ENCODE assay signal across 9 mouse cellular contexts in the genomic region with DNA sequence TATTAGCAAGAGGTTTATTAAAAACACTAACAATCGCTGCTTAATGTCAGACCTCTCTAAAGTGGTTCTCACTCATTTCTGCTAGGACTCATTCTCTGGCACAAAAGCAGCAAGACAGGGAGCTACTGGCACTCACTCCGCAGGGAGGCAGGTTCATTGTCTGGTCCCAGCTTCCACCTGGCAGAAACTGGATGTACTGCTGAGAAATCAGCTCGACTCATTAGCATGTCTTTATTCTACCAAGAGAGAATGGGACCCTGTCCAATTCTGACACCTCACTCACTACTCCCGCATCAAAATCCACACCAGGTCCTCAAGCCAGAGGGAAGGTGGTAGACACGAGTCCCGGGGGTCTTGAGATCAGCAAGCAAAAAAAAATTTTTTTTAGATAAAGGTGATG. TPM values are rescaled to one million over a fixed set of nuclear protein-coding genes. Genes with fewer than 3 reads are reported as not detected.
DNase-seq lines count a peak whose midpoint lies in the region; ATAC-seq and TF ChIP-seq lines count a peak whose summit lies in the region.
"Had no signal": no experiment of that assay in that cellular context is flagged by ENCODE, and none has a peak within 500 bp of the region (broad histone marks: within the 10 kb centered on the region; RNA-seq: fewer than 3 reads in every experiment).

No protein-coding gene starts in this region.

- peaks cover 9% of the 10 kb centered on the region; the same call in 1 of the 2 replicates for H3K4me1 ChIP-seq in kidney, postnatal 0 days (replicated peaks; ENCODE audit: insufficient read depth, low read length)
- peaks cover 27% of the 10 kb centered on the region for H3K4me1 ChIP-seq in hindbrain, embryonic 15.5 days (replicated peaks)
- H3K4me1 ChIP-seq in lung, postnatal 0 days (ENCODE audit: insufficient read depth, low read depth, low read length), result no peaks in the 10 kb centered on the region; the same call in 1 of the 2 replicates

- no peaks in the 10 kb centered on the region for H3K9me3 ChIP-seq in kidney, postnatal 0 days (replicated peaks; ENCODE audit: low read length)
- H3K9me3 ChIP-seq in hindbrain, embryonic 15.5 days, result no peaks in the 10 kb centered on the region
- H3K9me3 ChIP-seq in lung, postnatal 0 days (ENCODE audit: low read length), result no peaks in the 10 kb centered on the region

- peaks cover 8% of the 10 kb centered on the region for H3K79me2 ChIP-seq in myocyte (ENCODE audit: control insufficient read depth, insufficient read depth)

- 35% methylated on average over 6 of the region's 6 CpGs for WGBS in kidney, postnatal 0 days
- 7% methylated on average over 6 of the region's 6 CpGs for WGBS in hindbrain, embryonic 15.5 days
- 40% methylated on average over 6 of the region's 6 CpGs for WGBS in lung, postnatal 0 days

- H3K9ac ChIP-seq in kidney, postnatal 0 days (ENCODE audit: low read depth, low read length), result no peak overlapping the region
- peak overlapping the region; percentile 95 for H3K9ac ChIP-seq in hindbrain, embryonic 15.5 days
- H3K9ac ChIP-seq in lung, postnatal 0 days (replicated peaks; ENCODE audit: low read depth), result no peak overlapping the region

- no peaks in the 10 kb centered on the region for H3K27me3 ChIP-seq in kidney, postnatal 0 days (ENCODE audit: insufficient read depth, low read length)
- H3K27me3 ChIP-seq in hindbrain, embryonic 15.5 days, result no peaks in the 10 kb centered on the region
- no peaks in the 10 kb centered on the region for H3K27me3 ChIP-seq in myocyte (ENCODE audit: control insufficient read depth, insufficient read depth, insufficient read length)
- H3K27me3 ChIP-seq in lung, postnatal 0 days (replicated peaks; ENCODE audit: insufficient read depth, low read length), result no peaks in the 10 kb centered on the region

- H3K36me3 ChIP-seq in kidney, postnatal 0 days (ENCODE audit: insufficient read depth, low read length), result no peaks in the 10 kb centered on the region
- no peaks in the 10 kb centered on the region for H3K36me3 ChIP-seq in hindbrain, embryonic 15.5 days
- H3K36me3 ChIP-seq in myocyte (ENCODE audit: control insufficient read depth, insufficient read depth), result no peaks in the 10 kb centered on the region
- no peaks in the 10 kb centered on the region for H3K36me3 ChIP-seq in lung, postnatal 0 days (ENCODE audit: insufficient read depth, low read length)

- ATAC-seq in kidney, postnatal 0 days (replicated peaks; ENCODE audit: low FRiP score, low read depth), result no peak
- ATAC-seq in hindbrain, embryonic 15.5 days (ENCODE audit: low FRiP score, low read depth), result no peak
- ATAC-seq in activated CD4-positive, CD25-positive, alpha-beta regulatory T cell, adult 4 months, result no peak
- ATAC-seq in granulocyte monocyte progenitor cell, adult 5-6 weeks (replicated peaks; ENCODE audit: poor library complexity, severe bottlenecking), result no peak
- no peak for ATAC-seq in lung, postnatal 0 days

- H3K4me2 ChIP-seq in kidney, postnatal 0 days (ENCODE audit: low read length), result peak overlapping the region; percentile 92
- H3K4me2 ChIP-seq in hindbrain, embryonic 15.5 days, result peak overlapping the region; percentile 94
- H3K4me2 ChIP-seq in myocyte (ENCODE audit: low read depth), result peak overlapping the region; percentile 88
- H3K4me2 ChIP-seq in lung, postnatal 0 days (replicated peaks; ENCODE audit: low read depth, low read length), result no peak overlapping the region

- no peak for TF ChIP-seq EP300 in lung, postnatal 0 days (IDR thresholded peaks at IDR 0.05)

- H3K27ac ChIP-seq in kidney, postnatal 0 days, result no peak overlapping the region
- H3K27ac ChIP-seq in hindbrain, embryonic 15.5 days (replicated peaks), result peak overlapping the region; percentile 97
- H3K27ac ChIP-seq in lung, postnatal 0 days (ENCODE audit: low read length), result no peak overlapping the region

- no peak for TF ChIP-seq CTCF in kidney, postnatal 0 days (IDR thresholded peaks at IDR 0.05; ENCODE audit: low read depth)
- no peak for TF ChIP-seq CTCF in lung, postnatal 0 days (IDR thresholded peaks at IDR 0.05)

- peak overlapping the region; percentile 62; the same call in 1 of the 2 replicates for H3K4me3 ChIP-seq in kidney, postnatal 0 days (replicated peaks; ENCODE audit: low read depth, low read length)
- peak overlapping the region; percentile 92 for H3K4me3 ChIP-seq in hindbrain, embryonic 15.5 days
- H3K4me3 ChIP-seq in myocyte, result peak overlapping the region; percentile 26
- H3K4me3 ChIP-seq in lung, postnatal 0 days (ENCODE audit: low read depth, low read length), result no peak overlapping the region

- no peak for DNase-seq in kidney, postnatal 0 days (ENCODE audit: low spot score)
- no peak for DNase-seq in kidney, postnatal 25 days
- DNase-seq in cerebellum, adult 9-10 months, result peak; percentile 81
- DNase-seq in lung, postnatal 0 days (ENCODE audit: low spot score), result no peak

- no peak overlapping the region for H3ac ChIP-seq in myocyte (ENCODE audit: control insufficient read depth, insufficient read length)

- TF ChIP-seq POLR2A in myocyte (IDR thresholded peaks at IDR 0.05; ENCODE audit: insufficient read length, low read depth), result no peak

TF ChIP-seq in myocyte, 11 proteins besides CTCF, POLR2A, EP300 and RAD21:
- TF ChIP-seq TCF12 (IDR thresholded peaks at IDR 0.05; ENCODE audit: insufficient read depth, poor library complexity, severe bottlenecking) (no peak), CEBPB (IDR thresholded peaks at IDR 0.05; ENCODE audit: insufficient read depth, poor library complexity, severe bottlenecking) (no peak), MYOD1 (IDR thresholded peaks at IDR 0.05; ENCODE audit: control insufficient read depth in 1 of 3, insufficient read length in 2 of 3, low read depth in 2 of 3) (no peak), E2F4 (IDR thresholded peaks at IDR 0.05; ENCODE audit: insufficient read depth) (no peak), SRF (IDR thresholded peaks at IDR 0.05; ENCODE audit: control insufficient read depth, insufficient read length, low read depth) (no peak), REST (IDR thresholded peaks at IDR 0.05; ENCODE audit: insufficient read depth, insufficient read length) (no peak), MAX (IDR thresholded peaks at IDR 0.05; ENCODE audit: low read depth) (no peak), POLR2AphosphoS2 (IDR thresholded peaks at IDR 0.05; ENCODE audit: insufficient read length, low read depth) (no peak), USF1 (IDR thresholded peaks at IDR 0.05; ENCODE audit: low read depth) (no peak), TCF3 (IDR thresholded peaks at IDR 0.05; ENCODE audit: insufficient read length, low read depth) (no peak), MYOG (IDR thresholded peaks at IDR 0.05; ENCODE audit: control insufficient read depth in 1 of 3, insufficient read depth in 1 of 3, insufficient read length in 2 of 3, low read depth in 2 of 3) (no peak)

RNA-seq across cellular contexts. Expression of gene Rnf157, which starts 1.2 kb away (rescaled TPM):
- 7.4 and 8.1 TPM in 2 replicates for polyA plus RNA-seq in kidney, postnatal 0 days (2015; fragmentation: Nextera tagmentation; extraction: Ambion mirVana)
- polyA plus RNA-seq in hindbrain, embryonic 15.5 days (2015; fragmentation: Nextera tagmentation; extraction: Ambion mirVana), result 69.8 and 78.1 TPM in 2 replicates
- 15.2 TPM for polyA plus RNA-seq in myocyte (2012; fragmentation: generic; extraction: Trizol)
- 1 to 10 TPM; 6.6 to 6.9 TPM for polyA plus RNA-seq in activated CD4-positive, CD25-positive, alpha-beta regulatory T cell, adult 4 months (2017; shearing (Covaris generic))
- total RNA-seq in granulocyte monocyte progenitor cell, adult 5-6 weeks (2014; fragmentation: Nextera tagmentation), result 13.9 and 19.5 TPM in 2 replicates
- total RNA-seq in granulocyte monocyte progenitor cell, adult 5-6 weeks (2017), result 5.9 and 7.5 TPM in 2 replicates
- polyA plus RNA-seq in lung, postnatal 0 days (2015; fragmentation: Nextera tagmentation; extraction: Ambion mirVana), result 1.4 and 1.8 TPM in 2 replicates

RNA-seq across cellular contexts. Expression of gene Ubald2, which starts 22.3 kb away (rescaled TPM):
- 53.5 and 53.6 TPM in 2 replicates for polyA plus RNA-seq in kidney, postnatal 0 days (2015; fragmentation: Nextera tagmentation; extraction: Ambion mirVana)
- polyA plus RNA-seq in hindbrain, embryonic 15.5 days (2015; fragmentation: Nextera tagmentation; extraction: Ambion mirVana), result 42.7 and 44.3 TPM in 2 replicates
- 120 TPM for polyA plus RNA-seq in myocyte (2012; fragmentation: generic; extraction: Trizol)
- polyA plus RNA-seq in activated CD4-positive, CD25-positive, alpha-beta regulatory T cell, adult 4 months (2017; shearing (Covaris generic)), result 10 to 100 TPM; 13.7 to 15.0 TPM
- 49.9 and 62.5 TPM in 2 replicates for total RNA-seq in granulocyte monocyte progenitor cell, adult 5-6 weeks (2014; fragmentation: Nextera tagmentation)
- total RNA-seq in granulocyte monocyte progenitor cell, adult 5-6 weeks (2017), result 45.8 and 46.4 TPM in 2 replicates
- polyA plus RNA-seq in lung, postnatal 0 days (2015; fragmentation: Nextera tagmentation; extraction: Ambion mirVana), result 50.4 and 56.6 TPM in 2 replicates

RNA-seq across cellular contexts. Expression of gene Qrich2, which starts 54.5 kb away (rescaled TPM):
- polyA plus RNA-seq in kidney, postnatal 0 days (2015; fragmentation: Nextera tagmentation; extraction: Ambion mirVana), result 0.24 and 0.32 TPM in 2 replicates
- polyA plus RNA-seq in hindbrain, embryonic 15.5 days (2015; fragmentation: Nextera tagmentation; extraction: Ambion mirVana), result 0.07 and 0.47 TPM in 2 replicates
- not detected for polyA plus RNA-seq in myocyte (2012; fragmentation: generic; extraction: Trizol)
- not detected for polyA plus RNA-seq in activated CD4-positive, CD25-positive, alpha-beta regulatory T cell, adult 4 months (2017; shearing (Covaris generic))
- not detected in 2 replicates for total RNA-seq in granulocyte monocyte progenitor cell, adult 5-6 weeks (2014; fragmentation: Nextera tagmentation)
- not detected in 2 replicates for total RNA-seq in granulocyte monocyte progenitor cell, adult 5-6 weeks (2017)
- polyA plus RNA-seq in lung, postnatal 0 days (2015; fragmentation: Nextera tagmentation; extraction: Ambion mirVana), result 0.05 and 0.06 TPM in 2 replicates
- total RNA-seq: hematopoietic stem cell, adult 5-6 weeks had no signal
